Mouse (Mus musculus) cortical plate, adult 2 months (tissue): Measurements from ENCODE around the gene Tdrd5.

Experiments
- CTCF ChIP-seq: fragments of 200-500 bp; IDR thresholded peaks from 2 replicates; pipeline ENCODE4 v1.5.1; 2011; ENCODE audit warnings: mild to moderate bottlenecking, control low read depth, low read length; ENCODE audit not compliant: insufficient read depth; ENCODE audit errors: extremely low read depth
- POLR2A ChIP-seq: fragments of 200-500 bp; IDR thresholded peaks from 2 replicates; pipeline ENCODE4 v1.6.1; 2011; ENCODE audit warnings: mild to moderate bottlenecking, low read length, control low read depth; ENCODE audit not compliant: insufficient read depth; ENCODE audit errors: extremely low read depth

GRCm38 (mm10) chr1:156212923-156213322, 90.5 kb downstream of the Tdrd5 start:
- TF ChIP-seq CTCF (no peak), POLR2A (no peak)
